Mouse (Mus musculus): ENCODE data around the gene Rpgrip1l.

DNA sequence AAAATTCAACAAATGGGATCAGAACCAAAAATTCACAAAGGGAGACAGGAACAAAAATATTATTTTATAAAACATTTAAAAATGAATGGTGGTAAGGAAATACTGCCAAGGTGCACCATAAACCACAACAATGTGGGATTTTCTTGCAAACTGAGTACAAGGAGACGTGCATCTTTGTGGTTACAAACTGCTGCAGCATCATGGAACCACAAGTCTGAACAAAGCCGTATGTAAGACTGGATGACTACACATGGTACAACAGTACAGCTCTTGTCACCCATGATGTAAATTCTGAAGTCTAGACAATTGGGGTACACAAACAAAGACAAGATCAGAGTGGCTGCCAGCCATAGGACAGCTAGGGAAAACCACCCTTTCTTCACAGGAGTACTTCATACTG is 14.4 kb downstream of the Rpgrip1l start:
- TF ChIP-seq CTCF (IDR thresholded peaks at IDR 0.05; ENCODE audit: low read depth, low read length) (no peak), TAL1 (conservative IDR thresholded peaks at IDR 0.05; ENCODE audit: low read depth, low read length) (no peak), GATA1 (IDR thresholded peaks at IDR 0.05; ENCODE audit: borderline replicate concordance, low read length) (no peak), POLR2AphosphoS5 (IDR thresholded peaks at IDR 0.05; ENCODE audit: insufficient replicate concordance, low read depth, low read length) (no peak)

All from G1E (cell line).